Mouse (Mus musculus): ENCODE results near the gene Usp44. TPM values are rescaled to one million over a fixed set of nuclear protein-coding genes. Genes with fewer than 3 reads are reported as not detected.

Usp44 gene
- total and polyA plus RNA-seq, 3 experiments: 2.9 to 28.2 (median 4.6) TPM

DNA sequence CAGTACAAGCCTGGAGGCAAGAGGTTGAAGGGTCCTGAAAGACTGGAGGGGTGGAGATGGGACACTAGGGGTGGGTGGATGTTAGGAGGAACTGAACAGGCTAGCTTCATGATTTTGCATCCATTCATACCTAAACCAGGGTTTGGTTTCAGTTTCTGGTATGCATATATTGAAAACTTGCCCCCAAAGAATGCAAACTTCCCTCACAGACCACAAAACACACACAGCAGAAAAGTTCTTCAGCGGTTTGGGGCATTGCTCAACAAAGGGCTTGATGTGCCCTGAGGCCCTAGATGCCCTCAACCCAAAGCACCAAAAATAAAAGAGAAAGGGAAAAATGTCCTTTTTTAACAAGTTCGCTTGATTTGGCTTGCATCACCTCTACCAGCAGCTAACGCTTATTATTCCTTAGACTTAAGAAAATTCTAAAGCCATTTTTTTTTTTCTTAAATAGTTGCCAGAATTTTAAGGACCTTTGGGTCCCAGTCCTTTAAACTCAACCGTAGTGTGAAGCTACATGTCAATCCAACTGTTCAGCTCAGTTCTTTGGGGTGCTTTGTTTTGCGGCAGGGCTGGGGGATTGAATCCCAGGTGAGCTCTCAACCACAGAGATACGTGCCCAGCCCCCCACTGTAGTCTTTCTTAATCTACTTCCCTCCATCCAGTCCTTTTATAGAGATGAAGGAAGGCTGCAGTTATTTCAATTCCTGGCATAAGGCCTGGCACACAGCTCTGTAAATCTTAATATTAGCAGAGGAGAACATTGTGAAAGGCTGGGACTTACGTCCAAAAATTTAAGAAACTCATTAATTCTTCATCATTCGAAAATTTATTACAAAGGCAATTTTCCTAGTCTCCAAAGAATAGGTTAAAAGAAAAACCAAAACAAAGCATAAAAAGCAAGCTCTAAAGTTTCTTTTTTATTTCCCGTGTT, 1.2 kb upstream of the Usp44 start (continued):
- TF ChIP-seq CHD1 (IDR thresholded peaks at IDR 0.05; ENCODE audit: low read depth, low read length) (peak; percentile 83), HCFC1 (IDR thresholded peaks at IDR 0.05; ENCODE audit: low read depth, low read length) (no peak), POLR2AphosphoS2 (IDR thresholded peaks at IDR 0.05; ENCODE audit: low read depth, low read length) (no peak), ZNF384 (IDR thresholded peaks at IDR 0.05; ENCODE audit: low read depth, low read length) (peak; percentile 50), RAD21 (IDR thresholded peaks at IDR 0.05; ENCODE audit: low read depth, low read length) (no peak; the same call in 1 of the 2 replicates), PAX5 (IDR thresholded peaks at IDR 0.05; ENCODE audit: low read length) (no peak), MYC (IDR thresholded peaks at IDR 0.05; ENCODE audit: low read depth, low read length) (peak; percentile 63)

- Histone ChIP-seq H3K4me1 (ENCODE audit: control insufficient read depth in 1 of 2, insufficient read depth in 2 of 2) (peaks cover 4 to 47% of the 10 kb centered on the region in 2 experiments), H3K4me2 (ENCODE audit: insufficient read depth, low read depth, poor library complexity, severe bottlenecking) (peak overlapping the region; percentile 76), H3K27ac (ENCODE audit: insufficient read depth, low read depth) (peak overlapping the region; percentile 99), H3K4me3 (replicated peaks in 1 of 3; ENCODE audit: low read depth in 2 of 3, low read length in 2 of 3, poor library complexity in 1 of 3) (peak overlapping the region; percentile 34 to 71 (median 51)), H3K27me3 (replicated peaks) (peaks cover 8% of the 10 kb centered on the region), H3K36me3 (replicated peaks in 1 of 2; ENCODE audit: control insufficient read depth in 1 of 2, insufficient read depth in 1 of 2, low read length in 1 of 2) (no peaks in the 10 kb centered on the region), H3K9ac (ENCODE audit: insufficient read depth, low read depth) (peak overlapping the region; percentile 87), H3K79me2 (replicated peaks; ENCODE audit: control insufficient read depth, extremely low read depth, insufficient read depth, poor library complexity, severe bottlenecking) (peaks cover 41% of the 10 kb centered on the region), H3K9me3 (replicated peaks; ENCODE audit: low read length) (no peaks in the 10 kb centered on the region)
- TF ChIP-seq MEF2A (IDR thresholded peaks at IDR 0.05; ENCODE audit: borderline replicate concordance, low read depth, low read length) (0 out of 2 replicates have a peak, but pooled peaks have one; percentile 14), MAX (IDR thresholded peaks at IDR 0.05; ENCODE audit: low read length) (0 out of 2 replicates have a peak, but pooled peaks have one; percentile 6), KAT2A (IDR thresholded peaks at IDR 0.05; ENCODE audit: insufficient replicate concordance, low read length) (0 out of 2 replicates have a peak, but pooled peaks have one; percentile 22), E2F4 (IDR thresholded peaks at IDR 0.05; ENCODE audit: insufficient replicate concordance, low read depth, low read length) (no peak), SIN3A (IDR thresholded peaks at IDR 0.05; ENCODE audit: low read length) (peak; percentile 65; the same call in 1 of the 2 replicates), NELFE (IDR thresholded peaks at IDR 0.05; ENCODE audit: low read depth, low read length) (0 out of 2 replicates have a peak, but pooled peaks have one; percentile 14), CHD2 (IDR thresholded peaks at IDR 0.05; ENCODE audit: low read length) (no peak), CHD1 (IDR thresholded peaks at IDR 0.05; ENCODE audit: low read depth, low read length) (peak; percentile 83), TBP (conservative IDR thresholded peaks at IDR 0.05; ENCODE audit: low read depth, low read length) (peak; percentile 54; the same call in 1 of the 2 replicates), EP300 (IDR thresholded peaks at IDR 0.05; ENCODE audit: low read length) (0 out of 2 replicates have a peak, but pooled peaks have one; percentile 8), BHLHE40 (IDR thresholded peaks at IDR 0.05; ENCODE audit: low read depth, low read length) (peak; percentile 76), NRF1 (IDR thresholded peaks at IDR 0.05; ENCODE audit: low read depth, low read length) (no peak), SMC3 (IDR thresholded peaks at IDR 0.05; ENCODE audit: low read depth, low read length) (no peak), ZNF384 (IDR thresholded peaks at IDR 0.05; ENCODE audit: low read depth, low read length) (peak; percentile 89), ZMIZ1 (IDR thresholded peaks at IDR 0.05; ENCODE audit: low read depth, low read length) (no peak)
- no peak for DNase-seq (ENCODE audit: extremely low read depth)
- in situ Hi-C loops (cut with MboI; ENCODE audit: low pct_ligation_motif_present, low pct_unique_long_range_greater_than_20kb, low sequenced_read_pairs): loop anchor here (10.0 kb wide), 1 partner anchor 273 kb away; no protein-coding TSS in a partner anchor
- dilution Hi-C loops (cut with MboI; ENCODE audit: extremely low pct_ligation_motif_present, extremely low pct_unique_long_range_greater_than_20kb, low sequenced_read_pairs): no loop called here
These were observed 597 bp downstream of the Usp44 start for GRCm38 (mm10) chr10:93831730-93832574.

Measured in CH12.LX (cell line).